Mouse (Mus musculus) liver, embryonic 14.5 days (tissue): ENCODE measurements around the gene Krtap9-3.

Source experiments
- CTCF ChIP-seq: IDR thresholded peaks from 2 replicates; pipeline ENCODE4 v1.5.1; 2016; ENCODE audit warnings: antibody characterized with exemption, low read depth, control low read depth
- EP300 ChIP-seq: IDR thresholded peaks from 2 replicates; pipeline ENCODE4 v1.6.1; 2016; ENCODE audit warnings: antibody characterized with exemption, low read depth

DNA sequence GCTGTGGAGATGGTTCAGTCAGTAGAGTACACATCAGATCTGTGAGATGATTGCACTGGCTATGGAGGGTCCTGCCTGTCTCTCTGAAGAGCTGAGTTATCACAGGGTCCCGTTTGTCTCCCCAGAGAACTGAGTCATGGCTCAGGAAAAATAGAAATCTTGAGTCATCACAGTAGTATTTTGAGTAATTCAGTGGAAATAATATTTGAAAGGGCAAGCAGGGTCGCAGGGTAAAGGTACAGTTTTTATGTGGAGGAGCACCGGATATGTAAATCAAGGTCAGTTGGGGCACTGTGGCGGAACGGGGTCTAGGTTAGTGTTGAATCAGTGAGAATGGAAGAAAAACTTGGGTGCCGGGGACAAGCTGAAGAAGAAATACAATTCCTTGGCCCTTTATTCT, 35.3 kb downstream of the Krtap9-3 start:
- no peak for TF ChIP-seq CTCF
- no peak for TF ChIP-seq EP300
